Mouse (Mus musculus) central nervous system, embryonic 18 days (tissue): ENCODE data around the gene Syt7. TPM values are rescaled to one million over a fixed set of nuclear protein-coding genes. Genes with fewer than 3 reads are reported as not detected.

ENCODE experiments used
- polyA plus RNA-seq: library from polyadenylated mRNA; depleted of rRNA; stranded (reverse); fragments of >200 nt; gene quantifications from 2 replicates; pipeline ENCODE4 v1.2.3, GENCODE M21; 2012; rRNA removed

The Syt7 gene
- 81.5 and 88.2 TPM in 2 replicates for polyA plus RNA-seq

GRCm38 (mm10) chr19:10388615-10389313 lies at the start of gene Syt7:
Gene Syt7 (plus strand): TSS chr19:10389090.

DNA sequence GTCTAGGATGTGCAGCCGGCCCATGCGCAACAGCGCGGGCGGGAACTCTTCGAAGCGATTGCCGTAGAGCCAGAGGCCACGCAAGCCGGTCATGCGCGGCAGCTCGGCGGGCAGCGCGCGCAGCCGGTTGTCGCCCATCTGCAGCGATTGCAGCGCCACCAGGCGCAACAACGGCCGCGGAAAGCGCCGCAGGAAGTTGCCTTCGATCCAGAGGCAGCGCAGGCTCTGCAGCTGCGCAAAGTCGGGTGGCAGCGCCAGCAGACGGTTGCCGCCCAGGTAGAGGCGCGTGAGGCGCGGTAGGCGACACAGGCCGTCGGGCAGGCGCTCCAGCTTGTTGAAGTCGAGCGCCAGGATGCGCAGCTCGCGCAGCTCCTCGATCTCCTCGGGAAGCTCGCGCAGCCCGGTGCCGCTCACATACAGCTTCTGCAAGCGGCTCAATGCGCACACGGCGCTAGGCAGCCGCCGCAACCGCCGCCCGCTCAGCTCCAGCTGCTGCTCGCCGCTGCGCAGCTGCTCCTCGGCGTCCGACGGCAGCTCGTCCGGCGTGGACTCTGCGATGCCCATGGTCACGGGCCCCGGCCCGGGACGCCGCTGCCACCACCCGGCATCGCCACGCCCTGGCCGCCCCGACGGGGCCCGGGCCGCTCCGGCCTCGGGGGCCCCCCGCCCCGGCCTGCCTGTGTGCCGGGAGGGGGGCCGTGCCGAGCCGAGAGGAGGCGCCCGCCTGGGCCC lies 68.0 kb downstream of the Syt7 start, which contains the start of gene Lrrc10b:
Gene Lrrc10b, minus strand, starts transcription at position 722 of the 732 bp plus-strand sequence.

DNA sequence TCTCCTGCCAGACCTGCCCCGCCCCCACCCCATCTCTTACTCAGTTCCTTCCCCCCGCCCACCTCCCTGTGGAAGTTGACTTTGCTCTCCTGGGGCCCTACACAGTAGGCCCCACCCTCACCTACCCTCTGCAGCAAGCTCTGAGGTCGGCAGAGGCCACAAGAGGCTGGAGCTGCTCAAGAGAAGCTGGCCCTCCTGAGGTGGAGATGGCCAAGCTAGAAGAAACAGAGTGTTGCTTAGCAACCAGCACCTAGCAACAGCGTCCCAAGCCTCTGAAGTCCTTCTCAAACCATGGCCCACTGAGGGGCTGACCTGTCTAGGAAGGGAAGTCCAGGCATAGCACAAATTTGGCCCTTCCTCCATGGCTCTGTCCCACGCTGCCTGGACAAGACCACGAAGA lies 93.8 kb downstream of the Syt7 start, which contains the start of gene Ppp1r32:
Gene Ppp1r32, minus strand, starts transcription at position 226 of the 400 bp plus-strand sequence.

Other genes with a start within 250 kb of the Syt7 start
- gene Fads1, start 206.2 kb upstream of the Syt7 start, polyA plus RNA-seq, result 125 and 128 TPM in 2 replicates
- gene Tmem258, start 185.1 kb upstream of the Syt7 start, polyA plus RNA-seq, result 120 and 122 TPM in 2 replicates
- gene Fen1, start 184.9 kb upstream of the Syt7 start, polyA plus RNA-seq, result 16.7 and 17.6 TPM in 2 replicates
- gene Myrf, start 148.3 kb upstream of the Syt7 start, polyA plus RNA-seq, result 0.92 and 1.1 TPM in 2 replicates
- gene Dagla, start 84.2 kb upstream of the Syt7 start, polyA plus RNA-seq, result 26.3 and 28.0 TPM in 2 replicates
- 2.8 and 2.9 TPM in 2 replicates for gene Lrrc10b, start 68.4 kb downstream of the Syt7 start, polyA plus RNA-seq
- 2.7 and 3.7 TPM in 2 replicates for gene Ppp1r32, start 93.8 kb downstream of the Syt7 start, polyA plus RNA-seq
- gene Cpsf7, start 136.2 kb downstream of the Syt7 start, polyA plus RNA-seq, result 103 and 104 TPM in 2 replicates
- gene Sdhaf2, start 137.1 kb downstream of the Syt7 start, polyA plus RNA-seq, result 50.7 and 54.6 TPM in 2 replicates
- gene Tmem216, start 167.1 kb downstream of the Syt7 start, polyA plus RNA-seq, result 49.2 and 51.5 TPM in 2 replicates
- gene Cyb561a3, start 188.1 kb downstream of the Syt7 start, polyA plus RNA-seq, result 27.3 and 27.8 TPM in 2 replicates
- 29.2 and 29.8 TPM in 2 replicates for gene Tmem138, start 188.3 kb downstream of the Syt7 start, polyA plus RNA-seq
- 180 TPM in 2 replicates for gene Ddb1, start 216.2 kb downstream of the Syt7 start, polyA plus RNA-seq
- gene Tkfc, start 216.6 kb downstream of the Syt7 start, polyA plus RNA-seq, result 30.3 and 31.9 TPM in 2 replicates
- 2.3 and 3.2 TPM in 2 replicates for gene Vwce, start 245.1 kb downstream of the Syt7 start, polyA plus RNA-seq